ENCODE assay signal across 19 mouse cellular contexts in genomic region chr6:76979247-76979850, GRCm38 (mm10).
DNase-seq lines count a peak whose midpoint lies in the region; ATAC-seq and TF ChIP-seq lines count a peak whose summit lies in the region.
"Had no signal": no experiment of that assay in that cellular context is flagged by ENCODE, and none has a peak within 500 bp of the region (broad histone marks: within the 10 kb centered on the region; RNA-seq: fewer than 3 reads in every experiment).

No protein-coding gene starts in this region.

- H3K36me3 ChIP-seq in hindbrain, embryonic 16.5 days (ENCODE audit: control insufficient read depth, insufficient read depth, low read length) = no peaks in the 10 kb centered on the region
- no peaks in the 10 kb centered on the region for H3K36me3 ChIP-seq in hindbrain, embryonic 14.5 days (replicated peaks; ENCODE audit: control insufficient read depth, insufficient read depth)
- H3K36me3 ChIP-seq in liver, postnatal 0 days (replicated peaks; ENCODE audit: insufficient read depth, low read length) = no peaks in the 10 kb centered on the region
- no peaks in the 10 kb centered on the region for H3K36me3 ChIP-seq in liver, embryonic 11.5 days (ENCODE audit: control insufficient read depth, insufficient read depth, low read length)
- no peaks in the 10 kb centered on the region for H3K36me3 ChIP-seq in stomach, embryonic 14.5 days (ENCODE audit: control insufficient read depth, insufficient read depth, low read length)
- H3K36me3 ChIP-seq: liver, embryonic 13.5 days had no signal

- peaks cover 4% of the 10 kb centered on the region for H3K4me1 ChIP-seq in hindbrain, embryonic 16.5 days (ENCODE audit: control insufficient read depth, insufficient read depth, low read depth, low read length)
- no peaks in the 10 kb centered on the region for H3K4me1 ChIP-seq in hindbrain, embryonic 14.5 days (replicated peaks; ENCODE audit: control insufficient read depth, insufficient read depth, low read length)
- H3K4me1 ChIP-seq in liver, postnatal 0 days (ENCODE audit: insufficient read depth) = no peaks in the 10 kb centered on the region
- no peaks in the 10 kb centered on the region for H3K4me1 ChIP-seq in liver, embryonic 11.5 days (replicated peaks; ENCODE audit: control insufficient read depth, insufficient read depth, low read length)
- H3K4me1 ChIP-seq in stomach, embryonic 14.5 days (ENCODE audit: control insufficient read depth, insufficient read depth, low read length) = no peaks in the 10 kb centered on the region
- H3K4me1 ChIP-seq: liver, embryonic 13.5 days had no signal

- no peak for TF ChIP-seq EP300 in liver, postnatal 0 days (IDR thresholded peaks at IDR 0.05; ENCODE audit: low read depth)

- no peak overlapping the region for H3K4me2 ChIP-seq in hindbrain, embryonic 16.5 days (ENCODE audit: low read length)
- H3K4me2 ChIP-seq in hindbrain, embryonic 14.5 days (replicated peaks) = no peak overlapping the region
- no peak overlapping the region for H3K4me2 ChIP-seq in liver, postnatal 0 days (ENCODE audit: low read depth, low read length)
- H3K4me2 ChIP-seq in liver, embryonic 11.5 days = no peak overlapping the region
- no peak overlapping the region for H3K4me2 ChIP-seq in stomach, embryonic 14.5 days (replicated peaks; ENCODE audit: low read depth, low read length)
- H3K4me2 ChIP-seq: liver, embryonic 13.5 days; midbrain, embryonic 11.5 days had no signal

- 63% methylated on average over 5 of the region's 5 CpGs for WGBS in hindbrain, embryonic 16.5 days
- WGBS in hindbrain, embryonic 14.5 days = 77% methylated on average over 5 of the region's 5 CpGs
- 58% methylated on average over 5 of the region's 5 CpGs for WGBS in liver, postnatal 0 days (ENCODE audit: insufficient replicate concordance)
- 75% methylated on average over 5 of the region's 5 CpGs for WGBS in liver, embryonic 11.5 days
- WGBS in stomach, embryonic 14.5 days = 63% methylated on average over 5 of the region's 5 CpGs

- no peaks in the 10 kb centered on the region for H3K27me3 ChIP-seq in hindbrain, embryonic 16.5 days (replicated peaks; ENCODE audit: control insufficient read depth, insufficient read depth, low read length)
- no peaks in the 10 kb centered on the region for H3K27me3 ChIP-seq in hindbrain, embryonic 14.5 days (ENCODE audit: control insufficient read depth, insufficient read depth, low read length)
- H3K27me3 ChIP-seq in liver, postnatal 0 days (ENCODE audit: insufficient read depth, low read length) = no peaks in the 10 kb centered on the region
- no peaks in the 10 kb centered on the region for H3K27me3 ChIP-seq in liver, embryonic 11.5 days (replicated peaks; ENCODE audit: control insufficient read depth, insufficient read depth, low read length)
- H3K27me3 ChIP-seq in stomach, embryonic 14.5 days (ENCODE audit: control insufficient read depth, insufficient read depth, low read length) = no peaks in the 10 kb centered on the region
- H3K27me3 ChIP-seq: liver, embryonic 13.5 days had no signal

- DNase-seq in hindbrain, embryonic 14.5 days (ENCODE audit: low spot score) = no peak
- peak; percentile 12 for DNase-seq in liver, postnatal 0 days
- DNase-seq in liver, embryonic 11.5 days (ENCODE audit: low spot score) = no peak
- DNase-seq in urinary bladder, adult 2 months (ENCODE audit: low spot score) = peak; percentile 20
- DNase-seq: adrenal gland, postnatal 25 days; gastrocnemius, postnatal 14 days; heart, postnatal 14 days; kidney, adult 9 months; layer of hippocampus, adult 9-11 months; liver, embryonic 13.5 days; lung, postnatal 14 days; retina, postnatal 1 day; thymus, postnatal 36 days had no signal

- H3K9me3 ChIP-seq in hindbrain, embryonic 16.5 days (ENCODE audit: control insufficient read depth, low read length) = no peaks in the 10 kb centered on the region
- H3K9me3 ChIP-seq in hindbrain, embryonic 14.5 days (ENCODE audit: control insufficient read depth, low read length) = no peaks in the 10 kb centered on the region
- H3K9me3 ChIP-seq in liver, postnatal 0 days (ENCODE audit: low read length) = no peaks in the 10 kb centered on the region
- no peaks in the 10 kb centered on the region for H3K9me3 ChIP-seq in liver, embryonic 11.5 days (ENCODE audit: control insufficient read depth, low read length)
- no peaks in the 10 kb centered on the region for H3K9me3 ChIP-seq in stomach, embryonic 14.5 days (ENCODE audit: control insufficient read depth, low read depth, low read length)
- H3K9me3 ChIP-seq: liver, embryonic 13.5 days had no signal

- 0 out of 2 replicates have a peak, but pooled peaks have one; percentile 48 for ATAC-seq in hindbrain, embryonic 16.5 days
- ATAC-seq in hindbrain, embryonic 14.5 days (ENCODE audit: low FRiP score) = no peak
- ATAC-seq in liver, postnatal 0 days = no peak
- no peak for ATAC-seq in liver, embryonic 11.5 days (replicated peaks; ENCODE audit: low FRiP score)
- peak; percentile 61; the same call in 1 of the 2 replicates for ATAC-seq in stomach, embryonic 14.5 days (ENCODE audit: insufficient number of reproducible peaks, insufficient read depth, low FRiP score, low read depth)
- ATAC-seq in megakaryocyte progenitor cell, adult 5-6 weeks (replicated peaks; ENCODE audit: poor library complexity) = no peak

- no peak overlapping the region for H3K27ac ChIP-seq in hindbrain, embryonic 16.5 days (ENCODE audit: low read depth, low read length)
- no peak overlapping the region for H3K27ac ChIP-seq in hindbrain, embryonic 14.5 days
- H3K27ac ChIP-seq in liver, postnatal 0 days (ENCODE audit: low read depth) = no peak overlapping the region
- no peak overlapping the region for H3K27ac ChIP-seq in liver, embryonic 11.5 days (ENCODE audit: low read depth, low read length)
- H3K27ac ChIP-seq in stomach, embryonic 14.5 days (ENCODE audit: low read length) = no peak overlapping the region
- H3K27ac ChIP-seq: liver, embryonic 13.5 days had no signal

- H3K9ac ChIP-seq in hindbrain, embryonic 16.5 days (ENCODE audit: low read depth, low read length) = no peak overlapping the region
- no peak overlapping the region for H3K9ac ChIP-seq in hindbrain, embryonic 14.5 days
- no peak overlapping the region for H3K9ac ChIP-seq in liver, postnatal 0 days (replicated peaks)
- no peak overlapping the region for H3K9ac ChIP-seq in liver, embryonic 11.5 days (ENCODE audit: low read depth, low read length)
- H3K9ac ChIP-seq in stomach, embryonic 14.5 days (replicated peaks; ENCODE audit: low read depth, low read length) = no peak overlapping the region
- H3K9ac ChIP-seq: liver, embryonic 13.5 days had no signal

- no peak for TF ChIP-seq CTCF in liver, postnatal 0 days (IDR thresholded peaks at IDR 0.05; ENCODE audit: low read depth)

- no peak overlapping the region for H3K4me3 ChIP-seq in hindbrain, embryonic 16.5 days (ENCODE audit: low read length)
- H3K4me3 ChIP-seq in hindbrain, embryonic 14.5 days (replicated peaks; ENCODE audit: low read length) = no peak overlapping the region
- H3K4me3 ChIP-seq in liver, postnatal 0 days (ENCODE audit: low read depth, low read length) = no peak overlapping the region
- no peak overlapping the region for H3K4me3 ChIP-seq in liver, embryonic 11.5 days (ENCODE audit: low read depth, low read length)
- H3K4me3 ChIP-seq in stomach, embryonic 14.5 days (ENCODE audit: low read depth, low read length) = no peak overlapping the region
- H3K4me3 ChIP-seq: erythroblast, embryonic 14.5 days; liver, embryonic 13.5 days; myocyte had no signal

Comparison
In these comparisons a context has a peak if more than half of its experiments do, and no peak if none do; other contexts are left out.
1. ATAC-seq: peak in hindbrain, embryonic 16.5 days (single experiment) and stomach, embryonic 14.5 days (single experiment); none in hindbrain, embryonic 14.5 days (single experiment), liver, postnatal 0 days (single experiment), liver, embryonic 11.5 days (single experiment) and megakaryocyte progenitor cell, adult 5-6 weeks (single experiment).
2. DNase-seq: peak in liver, postnatal 0 days (single experiment) and urinary bladder, adult 2 months (single experiment); none in hindbrain, embryonic 14.5 days (single experiment) and liver, embryonic 11.5 days (single experiment).